Mouse (Mus musculus) olfactory bulb, adult 2 months (tissue): Measurements from ENCODE around the gene St7. TPM values are rescaled to one million over a fixed set of nuclear protein-coding genes. Genes with fewer than 3 reads are reported as not detected.

Source experiments
- H3K27ac ChIP-seq: fragments of 200-500 bp; 2 replicates; pipeline ENCODE4 v1.5.1; 2012; ENCODE audit warnings: low read depth, low read length; ENCODE audit not compliant: insufficient read depth
- H3K4me1 ChIP-seq: fragments of 200-500 bp; 2 replicates; pipeline ENCODE4 v1.6.1; 2012; ENCODE audit warnings: low read length; ENCODE audit not compliant: control insufficient read depth, insufficient read depth
- H3K4me3 ChIP-seq: fragments of 200-500 bp; 2 replicates; pipeline ENCODE4 v1.5.1; 2012; ENCODE audit warnings: mild to moderate bottlenecking, low read depth, low read length, moderate library complexity; ENCODE audit not compliant: insufficient read depth
- CTCF ChIP-seq: fragments of 200-500 bp; IDR thresholded peaks from 2 replicates; pipeline ENCODE4 v1.5.1; 2012; ENCODE audit warnings: low read depth, mild to moderate bottlenecking, low read length, moderate library complexity; ENCODE audit not compliant: insufficient read depth
- POLR2A ChIP-seq: fragments of 200-500 bp; IDR thresholded peaks from 2 replicates; pipeline ENCODE4 v1.6.1; 2012; ENCODE audit warnings: mild to moderate bottlenecking, low read depth, low read length, moderate library complexity; ENCODE audit not compliant: insufficient read depth
- WGBS: fragments of 180-500 bp; shearing (Covaris S2); methylation state at CpG from one replicate; pipeline ENCODE4 v1.1.7; 2018; 5-methylcytosine and 5-hydroxymethylcytosine counted together
- polyA plus RNA-seq: library from polyadenylated mRNA; stranded (reverse); fragments of >200 nt; gene quantifications from 2 replicates; pipeline ENCODE4 v1.2.4, GENCODE M21; 2012; ENCODE audit warnings: low replicate concordance; ENCODE audit not compliant: missing spikeins, insufficient read depth, insufficient read length

St7 gene
- polyA plus RNA-seq, 1 experiment: not detected

GRCm38 (mm10) chr6:17705973-17706372 lies 13.2 kb downstream of the St7 start:
- Histone ChIP-seq H3K4me1 (no peaks in the 10 kb centered on the region), H3K27ac (no peak overlapping the region), H3K4me3 (no peak overlapping the region)
- 77% methylated on average over 3 of the region's 3 CpGs for WGBS
- no peak for TF ChIP-seq POLR2A
- no peak for TF ChIP-seq CTCF

DNA sequence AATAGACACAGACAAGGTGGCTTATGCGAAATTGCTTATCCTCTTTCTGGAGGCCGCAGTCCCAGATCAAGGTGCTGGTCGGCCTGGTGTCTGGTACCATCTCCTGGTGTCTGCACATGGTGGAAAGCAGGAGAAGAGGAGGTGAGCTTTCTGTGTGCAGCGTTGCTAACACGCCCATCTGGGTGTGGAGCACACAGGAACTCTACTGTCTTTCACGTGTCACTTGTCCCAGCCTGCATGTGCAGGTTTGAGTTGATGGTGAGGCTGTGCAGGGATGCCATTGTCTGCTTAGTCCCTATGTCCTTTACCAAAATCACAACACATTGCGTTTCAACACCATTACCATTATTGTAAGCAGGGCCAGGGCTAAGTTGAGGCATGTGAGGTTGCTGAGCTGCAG lies 26.2 kb downstream of the St7 start:
- no peaks in the 10 kb centered on the region for H3K4me1 ChIP-seq
- no peak overlapping the region for H3K4me3 ChIP-seq
- H3K27ac ChIP-seq: no peak overlapping the region
- WGBS: 98% methylated on average over 7 of the region's 7 CpGs
- no peak for TF ChIP-seq POLR2A
- no peak for TF ChIP-seq CTCF

GRCm38 (mm10) chr6:17719423-17719822 lies 26.7 kb downstream of the St7 start:
- TF ChIP-seq CTCF: no peak
- Histone ChIP-seq H3K27ac (no peak overlapping the region), H3K4me1 (no peaks in the 10 kb centered on the region), H3K4me3 (no peak overlapping the region)
- WGBS: 91% methylated on average over 5 of the region's 5 CpGs

DNA sequence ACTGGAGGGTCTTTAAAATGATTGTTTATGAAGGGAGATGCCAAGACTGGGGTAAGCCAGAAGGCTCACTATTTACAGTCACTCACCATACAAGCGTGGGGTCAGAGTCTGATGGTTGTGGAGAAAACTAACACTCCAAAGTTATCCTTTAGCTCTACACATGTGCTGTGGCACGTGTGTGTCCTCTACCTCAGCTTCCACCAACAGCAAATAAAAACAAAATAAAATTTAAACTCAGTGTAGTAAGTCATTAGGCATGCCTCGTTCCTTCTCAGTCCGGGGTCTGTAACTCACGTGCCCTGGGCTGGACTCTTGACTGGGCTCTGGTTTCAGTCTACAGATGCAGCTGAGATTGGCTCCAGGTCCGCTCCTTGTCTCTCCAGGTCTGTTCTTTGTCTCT lies 27.3 kb downstream of the St7 start:
- Histone ChIP-seq H3K4me1 (no peaks in the 10 kb centered on the region), H3K27ac (no peak overlapping the region), H3K4me3 (no peak overlapping the region)
- WGBS: 90% methylated on average over 6 of the region's 6 CpGs
- TF ChIP-seq POLR2A: no peak

GRCm38 (mm10) chr6:17721706-17722105 lies 29.0 kb downstream of the St7 start:
- TF ChIP-seq CTCF (no peak), POLR2A (no peak)
- 83% methylated on average over 5 of the region's 5 CpGs for WGBS
- no peak overlapping the region for H3K27ac ChIP-seq
- no peak overlapping the region for H3K4me3 ChIP-seq
- no peaks in the 10 kb centered on the region for H3K4me1 ChIP-seq

DNA sequence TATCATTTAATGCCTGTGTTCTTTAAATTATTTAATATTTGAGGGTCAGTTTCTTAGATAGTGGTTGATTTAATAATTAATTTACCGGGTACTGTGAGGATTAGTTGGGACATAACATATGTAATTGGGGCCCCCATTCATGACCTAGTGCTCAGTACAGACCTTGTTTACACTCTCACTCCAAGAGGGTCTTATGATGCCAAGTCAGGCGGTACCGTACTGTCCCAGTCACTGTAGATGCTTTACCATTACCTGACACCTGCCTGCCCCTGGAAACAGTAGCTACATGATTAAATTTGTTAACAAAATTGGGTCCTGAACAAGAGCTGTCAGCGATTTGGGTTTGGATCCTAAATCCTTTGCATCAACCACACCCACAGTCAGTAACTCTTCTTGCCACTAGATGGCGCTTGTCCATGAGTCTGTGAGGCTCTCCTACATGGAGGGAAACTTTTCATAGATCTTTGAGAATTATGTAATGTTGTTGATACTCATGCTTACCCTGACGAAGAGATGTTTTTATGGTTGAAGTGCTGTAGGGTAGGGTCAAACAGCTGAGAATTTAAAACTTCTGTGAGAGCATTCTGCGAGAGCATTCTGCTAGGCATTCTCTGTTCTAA lies 33.2 kb downstream of the St7 start:
- WGBS: 38% methylated on average over 7 of the region's 7 CpGs
- Histone ChIP-seq H3K27ac (no peak overlapping the region), H3K4me3 (no peak overlapping the region), H3K4me1 (peaks cover 2% of the 10 kb centered on the region; the same call in 1 of the 2 replicates)
- TF ChIP-seq POLR2A (no peak), CTCF (no peak)

DNA sequence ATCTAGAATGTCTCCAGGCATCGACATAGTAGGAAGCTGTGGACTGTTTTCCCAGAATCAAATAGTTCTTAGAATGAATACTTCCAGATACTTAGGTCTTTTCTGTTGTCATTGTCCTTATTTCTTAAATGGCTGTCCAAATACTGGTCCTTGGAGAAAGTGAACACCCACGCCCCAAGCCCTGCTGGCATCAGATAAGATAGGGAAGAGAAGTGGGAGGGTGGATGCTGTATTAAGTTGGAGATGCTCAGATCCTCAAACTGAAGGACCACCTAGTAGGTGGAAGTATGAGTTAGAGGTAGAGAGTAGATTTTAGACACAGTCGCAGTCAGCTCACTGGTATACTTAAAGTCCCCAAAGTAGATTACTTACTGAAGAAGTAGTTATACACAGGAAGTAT lies 34.5 kb downstream of the St7 start:
- TF ChIP-seq POLR2A (no peak), CTCF (no peak)
- Histone ChIP-seq H3K4me3 (no peak overlapping the region), H3K4me1 (peaks cover 2% of the 10 kb centered on the region; the same call in 1 of the 2 replicates), H3K27ac (no peak overlapping the region)
- WGBS: 92% methylated on average over 3 of the region's 3 CpGs

GRCm38 (mm10) chr6:17727891-17728790 lies 35.4 kb downstream of the St7 start:
- H3K4me1 ChIP-seq: peaks cover 2% of the 10 kb centered on the region; the same call in 1 of the 2 replicates
- H3K27ac ChIP-seq: no peak overlapping the region
- no peak for TF ChIP-seq POLR2A
- no peak for TF ChIP-seq CTCF
- no peak overlapping the region for H3K4me3 ChIP-seq
- 88% methylated on average over 9 of the region's 9 CpGs for WGBS

DNA sequence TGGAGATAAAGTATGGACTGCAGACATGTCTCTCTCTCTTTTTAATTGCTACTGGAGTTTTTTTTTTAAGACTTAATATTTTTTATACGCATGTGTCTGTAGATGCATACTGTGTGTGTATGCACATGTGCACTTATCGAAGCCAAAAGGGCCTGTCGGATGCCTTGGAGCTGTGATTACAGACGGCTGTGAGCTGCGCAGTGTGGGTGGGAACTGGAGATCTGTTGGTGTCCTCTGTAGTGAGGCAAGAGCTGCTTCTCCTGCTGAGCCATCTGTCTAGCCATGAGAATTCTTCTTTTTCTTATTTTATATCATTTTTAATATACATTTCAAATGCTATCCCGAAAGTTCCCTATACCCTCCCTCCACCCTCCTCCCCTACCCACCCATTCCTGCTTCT lies 37.4 kb downstream of the St7 start:
- WGBS: 59% methylated on average over 6 of the region's 6 CpGs
- TF ChIP-seq CTCF: no peak
- H3K27ac ChIP-seq: no peak overlapping the region
- H3K4me1 ChIP-seq: peaks cover 4% of the 10 kb centered on the region; the same call in 1 of the 2 replicates
- H3K4me3 ChIP-seq: no peak overlapping the region
